Mouse (Mus musculus): ENCODE data around the gene Corin.

Gene Corin

DNA sequence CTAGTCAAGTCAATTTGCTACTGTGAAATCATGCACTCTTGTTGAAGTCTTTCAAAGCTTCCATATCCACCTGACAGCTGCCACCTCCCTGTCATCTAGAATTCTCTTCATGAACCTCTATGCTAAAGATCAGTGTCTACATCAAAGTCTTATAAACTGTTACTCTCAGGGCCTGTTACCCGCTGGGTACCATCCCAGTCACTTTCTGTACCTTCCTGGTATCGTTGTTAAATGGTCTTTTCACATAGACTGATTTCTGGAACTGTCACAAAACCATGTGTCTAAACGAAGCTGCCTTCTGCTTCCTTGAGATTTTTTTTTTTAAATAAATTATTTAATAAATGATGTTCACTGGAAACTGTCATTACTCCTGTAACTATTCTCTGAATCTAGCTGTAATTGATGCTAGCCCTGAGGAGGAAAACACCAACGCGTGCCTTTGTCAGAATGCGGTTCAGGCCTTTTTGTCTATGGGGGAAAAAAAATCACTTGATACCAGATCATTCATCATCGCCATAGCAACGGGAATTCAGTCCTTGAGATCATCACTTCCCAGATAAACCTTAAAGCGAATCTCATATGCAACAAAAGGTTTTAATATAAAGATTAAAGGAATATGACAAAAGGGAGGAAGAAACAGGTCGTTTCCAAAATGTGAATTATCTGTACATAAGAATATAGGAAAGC is 205.7 kb downstream of the Corin start:
- DNase-seq: no peak

DNA sequence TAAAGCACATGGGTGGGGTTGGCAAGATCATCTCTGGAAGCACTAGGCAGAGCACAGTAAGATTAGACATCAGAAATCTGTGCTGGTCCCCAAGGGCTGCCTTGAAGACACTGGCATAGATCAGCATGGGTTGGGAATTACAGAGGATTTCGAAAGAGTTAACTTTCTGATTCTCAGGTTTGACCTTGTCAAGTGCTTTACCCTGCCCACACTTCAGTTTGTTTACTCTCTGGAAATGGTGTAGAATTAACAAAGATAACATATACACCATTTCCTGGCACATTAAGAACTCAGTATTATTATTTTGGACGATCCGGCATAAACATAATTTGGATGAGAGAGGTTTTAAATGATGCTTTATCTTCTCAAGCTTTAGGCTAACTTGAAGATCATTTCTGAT is 219.2 kb downstream of the Corin start:
- no peak for DNase-seq

DNA sequence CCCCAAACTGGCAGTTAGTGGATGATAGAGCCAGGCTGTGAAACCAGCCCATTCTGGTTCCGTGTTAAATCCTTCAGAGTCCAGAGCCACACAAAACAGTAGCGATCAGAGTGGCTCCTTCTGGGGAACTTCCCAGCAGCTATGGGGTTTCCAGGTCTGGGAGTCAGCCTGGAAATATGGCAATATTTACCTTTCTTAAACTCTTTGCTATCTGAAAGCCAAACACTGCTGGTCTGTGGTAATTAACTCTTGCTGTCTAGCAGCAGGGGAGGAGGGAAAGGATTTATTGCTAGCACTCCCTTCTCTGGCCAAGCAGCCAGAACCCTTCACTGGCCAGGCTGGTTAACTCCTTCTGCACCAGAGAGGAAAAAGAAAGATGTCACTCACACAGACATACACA is 221.4 kb downstream of the Corin start:
- no peak for DNase-seq

DNA sequence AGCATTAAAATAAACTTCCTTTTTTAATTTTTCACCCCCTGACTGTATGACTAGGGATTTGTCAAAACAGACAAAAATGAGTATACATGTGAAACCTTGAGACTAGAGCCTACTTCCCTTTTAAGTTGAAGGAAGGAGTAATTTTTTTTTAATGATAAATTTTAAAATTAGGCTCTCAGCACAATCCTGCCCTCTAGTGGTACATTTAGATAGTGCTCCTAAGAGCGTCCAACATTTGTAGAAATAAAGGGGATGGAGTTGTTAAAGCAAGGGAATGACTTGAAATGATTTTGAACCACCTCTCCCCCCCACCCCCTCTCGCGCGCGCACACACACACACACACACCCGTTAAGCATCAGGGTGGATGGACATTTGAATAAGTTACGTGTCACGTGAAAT is 234.6 kb downstream of the Corin start:
- peak in 1 of 2 experiments; percentile 13 for DNase-seq

DNA sequence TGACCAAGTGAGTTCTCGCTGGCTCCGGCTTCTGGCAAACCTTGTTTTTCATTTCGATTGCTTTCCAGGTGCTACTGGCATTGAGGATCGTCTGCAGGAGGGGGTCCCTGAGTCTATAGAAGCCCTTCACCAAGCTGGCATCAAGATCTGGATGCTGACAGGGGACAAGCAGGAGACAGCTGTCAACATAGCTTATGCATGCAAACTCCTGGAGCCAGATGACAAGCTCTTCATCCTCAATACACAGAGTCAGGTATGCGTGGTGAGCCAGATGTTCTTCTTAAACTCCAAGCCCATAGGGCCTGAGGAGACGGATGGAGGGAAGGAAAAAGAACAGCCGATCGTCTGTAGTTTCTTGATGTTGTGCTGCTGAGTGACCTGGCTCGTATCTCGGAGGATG is 235.1 kb downstream of the Corin start:
- DNase-seq: no peak

DNA sequence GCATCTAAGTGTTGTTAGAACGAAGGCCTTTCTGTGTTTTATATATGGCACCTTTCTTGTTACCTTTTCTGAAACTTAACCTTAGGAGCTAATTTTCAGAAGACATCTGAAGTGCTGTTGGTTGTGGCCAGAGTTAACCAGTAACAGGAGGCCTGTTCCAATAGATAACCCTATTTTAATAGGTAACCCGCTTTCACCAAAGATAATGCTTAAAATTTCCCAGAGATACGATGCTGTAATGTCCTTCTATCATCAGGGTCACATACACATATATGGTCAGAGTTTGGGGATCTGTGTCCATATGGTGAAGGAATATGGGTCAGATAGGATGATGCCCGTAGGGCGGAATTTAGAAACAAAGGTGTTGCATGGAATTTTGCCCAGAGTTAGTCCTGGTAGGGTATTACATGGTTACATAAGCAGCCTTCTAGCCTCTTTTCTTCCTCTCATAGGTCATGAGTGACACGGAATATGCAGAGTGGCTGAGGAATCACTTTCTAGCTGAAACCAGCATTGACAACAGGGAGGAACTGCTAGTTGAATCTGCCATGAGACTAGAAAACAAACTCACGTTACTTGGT is 237.2 kb downstream of the Corin start:
- peak; percentile 61 to 64 for DNase-seq

DNA sequence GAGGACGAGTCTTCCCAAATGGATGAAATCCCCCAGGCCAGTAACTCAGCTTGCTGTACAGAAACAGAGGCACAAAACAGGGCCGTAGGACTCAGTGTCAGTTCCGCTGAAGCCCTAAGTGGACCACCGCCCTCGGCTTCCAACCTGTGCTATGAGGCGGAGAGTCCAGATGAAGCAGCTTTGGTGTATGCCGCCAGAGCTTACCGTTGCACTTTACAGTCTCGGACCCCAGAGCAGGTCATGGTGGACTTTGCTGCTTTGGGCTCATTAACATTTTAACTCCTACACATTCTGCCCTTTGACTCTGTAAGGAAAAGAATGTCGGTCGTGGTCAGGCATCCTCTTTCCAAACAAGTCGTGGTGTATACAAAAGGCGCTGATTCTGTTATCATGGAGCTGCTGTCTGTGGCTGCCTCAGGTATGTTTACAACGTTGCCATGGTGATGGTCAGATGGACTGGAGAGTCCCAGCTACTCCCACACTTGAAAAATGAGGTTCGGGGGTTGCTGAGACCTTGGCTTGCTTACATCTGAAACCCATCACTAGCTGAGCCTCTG is 240.0 kb downstream of the Corin start:
- DNase-seq: no peak

DNA sequence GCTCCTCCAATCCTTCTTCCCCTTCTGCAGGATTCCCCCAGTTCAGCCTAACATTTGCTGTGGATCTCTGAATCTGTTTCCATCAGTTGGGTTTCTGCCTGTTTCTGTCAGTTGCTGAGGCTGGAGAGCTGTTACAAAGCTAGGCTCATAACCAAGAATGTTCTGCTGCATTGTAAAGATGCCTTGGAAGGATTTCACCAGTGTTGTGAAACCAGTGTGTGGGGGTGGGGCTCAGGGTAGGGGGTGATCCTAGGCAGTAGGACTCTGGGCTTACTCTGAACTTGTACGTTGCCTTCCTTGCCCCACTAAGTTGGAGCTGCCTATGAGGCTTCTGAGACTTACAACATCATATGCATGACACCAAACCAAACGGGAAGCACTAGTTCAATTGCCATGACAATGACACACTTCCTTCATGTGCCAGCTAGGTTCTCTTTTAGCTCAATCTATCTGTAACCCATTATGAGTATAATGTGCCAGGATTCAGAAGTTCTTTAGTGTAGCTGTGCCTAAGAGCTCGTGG is 242.4 kb downstream of the Corin start:
- DNase-seq: no peak

DNA sequence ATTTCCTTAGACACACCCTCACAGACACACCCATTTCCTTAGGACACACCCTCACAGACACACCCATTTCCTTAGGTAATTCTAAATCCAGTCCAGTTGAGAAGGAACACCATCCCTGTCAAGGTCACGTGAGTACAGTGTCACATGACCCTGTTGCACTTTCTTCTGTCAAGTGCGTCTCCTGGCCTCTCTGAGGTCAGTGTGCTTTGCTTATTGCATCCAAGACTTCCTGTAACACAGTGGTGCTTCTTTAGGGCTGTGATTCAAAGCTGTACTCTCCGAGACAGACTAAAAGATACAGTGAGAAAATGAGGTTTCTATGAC is 245.0 kb downstream of the Corin start:
- no peak for DNase-seq

DNA sequence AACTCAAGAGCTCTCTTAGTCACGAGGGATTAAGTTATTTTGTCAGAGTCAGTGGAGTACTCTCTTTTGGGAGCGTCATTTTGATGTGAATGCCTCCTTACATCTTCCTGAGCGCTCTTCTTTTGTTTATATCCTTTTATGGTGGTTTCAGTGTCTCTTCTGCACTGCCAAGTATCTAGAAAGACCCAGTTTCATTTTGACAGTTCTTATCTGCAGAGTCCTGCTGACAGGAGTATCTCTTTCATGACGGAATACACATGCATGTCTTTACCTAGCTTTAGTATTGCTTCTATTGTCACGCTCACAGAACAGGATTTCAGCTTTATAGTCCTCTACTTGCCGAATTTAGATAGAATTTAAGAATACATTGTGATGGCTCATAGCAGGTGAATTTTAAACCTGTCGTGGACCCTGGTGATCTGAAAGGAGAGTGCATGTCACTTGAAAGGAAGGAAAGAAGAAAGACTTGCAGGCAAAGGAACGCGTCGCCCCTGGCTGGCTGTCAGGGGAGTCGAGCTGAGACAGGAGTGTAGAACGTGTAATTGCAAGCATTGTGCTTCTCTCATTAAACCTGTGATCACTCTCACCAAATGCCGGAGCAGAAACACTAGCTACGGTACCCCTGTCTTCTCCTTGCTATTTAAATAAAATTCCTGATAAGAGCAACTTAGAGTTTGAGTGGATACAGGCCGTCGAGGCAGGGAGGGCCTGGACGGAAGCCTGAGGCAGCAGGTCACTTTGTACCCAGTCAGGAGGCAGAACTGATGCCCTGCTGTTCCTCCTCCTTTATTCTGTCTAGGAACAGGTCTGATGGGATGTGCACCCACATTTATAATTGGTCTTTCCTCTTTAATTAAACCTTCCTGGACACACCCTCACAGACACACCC is 245.6 kb downstream of the Corin start:
- no peak for DNase-seq

DNA sequence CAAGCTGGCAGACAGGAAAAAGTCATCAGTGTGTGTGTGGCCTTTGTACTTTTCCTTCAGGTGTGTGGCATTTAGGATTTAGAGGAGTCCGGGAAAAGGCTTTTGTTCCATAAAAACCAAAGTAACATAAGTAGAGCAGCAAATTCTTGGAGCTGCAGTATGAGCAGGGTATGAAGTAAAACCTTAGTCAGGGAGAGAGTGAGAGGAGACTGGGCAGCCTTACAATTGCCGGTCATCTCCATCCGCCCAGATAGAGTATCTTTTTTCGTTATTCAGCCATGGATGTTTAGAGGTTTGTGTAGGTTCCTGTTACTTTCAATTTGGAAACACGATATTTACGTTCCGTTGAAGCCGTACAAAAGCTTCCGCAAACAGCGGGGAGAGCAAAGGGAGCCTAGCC is 247.2 kb downstream of the Corin start:
- no peak for DNase-seq

DNA sequence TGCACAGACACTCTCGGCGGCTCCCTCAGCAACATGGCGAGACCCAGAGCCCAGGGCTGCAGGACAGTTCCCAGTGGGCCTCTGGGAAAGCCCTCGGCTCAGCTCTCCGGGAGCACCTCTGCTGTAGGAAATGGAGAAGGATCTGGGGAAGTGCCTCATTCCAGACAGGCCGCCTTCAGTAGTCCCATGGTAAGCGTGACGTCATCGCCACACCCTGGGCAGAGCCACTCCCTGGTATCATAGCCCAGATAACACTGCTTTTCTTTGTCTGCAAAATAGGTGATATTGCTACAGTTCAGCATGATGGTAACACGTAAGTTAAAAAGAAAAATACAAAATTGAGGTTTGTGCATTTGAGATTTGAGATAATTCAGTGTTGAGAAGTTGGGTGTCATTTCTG is 249.3 kb downstream of the Corin start:
- DNase-seq: no peak

DNA sequence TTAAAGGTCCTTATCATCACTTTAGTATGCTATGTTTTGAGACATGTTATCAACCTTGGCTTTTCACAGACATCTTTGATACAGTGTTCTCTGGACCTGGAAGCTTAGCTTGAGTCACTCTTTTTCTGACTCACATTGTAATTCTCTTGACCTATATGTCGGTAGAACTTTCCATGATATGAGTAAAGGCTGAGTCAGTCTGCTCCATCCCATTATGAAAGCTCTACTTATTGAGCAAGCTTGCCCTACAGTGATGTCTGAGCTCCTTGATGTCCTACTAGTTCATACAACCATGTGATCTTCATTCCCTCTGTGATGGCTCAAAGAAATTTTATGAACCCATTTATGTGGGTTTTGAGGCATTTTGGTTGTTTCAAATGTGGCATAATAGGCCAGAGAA is 254.1 kb downstream of the Corin start:
- DNase-seq: no peak
